In genomic region chr8:46236441-46237223, GRCm38 (mm10) we compare ENCODE assay signal across 11 mouse cellular contexts. TPM values are rescaled to one million over a fixed set of nuclear protein-coding genes. Genes with fewer than 3 reads are reported as not detected.
A peak's percentile ranks its signal among the peaks of the same experiment; 100 is the strongest.
DNase-seq lines count a peak whose midpoint lies in the region; ATAC-seq and TF ChIP-seq lines count a peak whose summit lies in the region.
"Had no signal": no experiment of that assay in that cellular context is flagged by ENCODE, and none has a peak within 500 bp of the region (broad histone marks: within the 10 kb centered on the region; RNA-seq: fewer than 3 reads in every experiment).

No protein-coding gene starts in this region.

- peak; percentile 69 for DNase-seq in gastrocnemius, adult 2 months
- DNase-seq in gastrocnemius, postnatal 4 days (ENCODE audit: low spot score in 2 of 2): no peak
- DNase-seq in midbrain, embryonic 10.5 days (ENCODE audit: low spot score): no peak
- DNase-seq in heart, adult 9 months (ENCODE audit: low spot score in 2 of 2): peak; percentile 26 to 62
- DNase-seq in neural tube, embryonic 10.5 days (ENCODE audit: extremely low spot score, low spot score): no peak
- no peak for DNase-seq in layer of hippocampus, postnatal 10 days (ENCODE audit: low spot score in 2 of 2)
- DNase-seq: cerebellum, adult 8-10 months had no signal

- peak; percentile 64 for TF ChIP-seq CTCF in gastrocnemius, adult 2 months (IDR thresholded peaks at IDR 0.05)

- 69% methylated on average over 7 of the region's 7 CpGs for WGBS in midbrain, embryonic 15.5 days
- WGBS in midbrain, embryonic 10.5 days: 77% methylated on average over 7 of the region's 7 CpGs
- WGBS in stomach, embryonic 14.5 days: 58% methylated on average over 7 of the region's 7 CpGs

- no peak overlapping the region for H3K9ac ChIP-seq in midbrain, embryonic 15.5 days
- no peak overlapping the region for H3K9ac ChIP-seq in stomach, embryonic 14.5 days (replicated peaks; ENCODE audit: low read depth, low read length)
- H3K9ac ChIP-seq: liver, embryonic 15.5 days had no signal

- intact Hi-C loops in gastrocnemius, adult 2 months (cut with DNase I): loop anchor here (1.0 kb wide), 1 partner anchor 51 kb away; no protein-coding TSS in a partner anchor

- peak; percentile 39; the same call in 1 of the 2 replicates for ATAC-seq in midbrain, embryonic 15.5 days (replicated peaks)
- 0 out of 2 replicates have a peak, but pooled peaks have one; percentile 6 for ATAC-seq in stomach, embryonic 14.5 days (ENCODE audit: insufficient number of reproducible peaks, insufficient read depth, low FRiP score, low read depth)

- no peaks in the 10 kb centered on the region for H3K4me1 ChIP-seq in midbrain, embryonic 15.5 days
- H3K4me1 ChIP-seq in midbrain, embryonic 10.5 days: no peaks in the 10 kb centered on the region
- no peaks in the 10 kb centered on the region for H3K4me1 ChIP-seq in stomach, embryonic 14.5 days (ENCODE audit: control insufficient read depth, insufficient read depth, low read length)

- H3K9me3 ChIP-seq in midbrain, embryonic 15.5 days: no peaks in the 10 kb centered on the region
- H3K9me3 ChIP-seq in midbrain, embryonic 10.5 days (replicated peaks): no peaks in the 10 kb centered on the region
- no peaks in the 10 kb centered on the region for H3K9me3 ChIP-seq in stomach, embryonic 14.5 days (ENCODE audit: control insufficient read depth, low read depth, low read length)
- H3K9me3 ChIP-seq: liver, embryonic 15.5 days had no signal

- no peaks in the 10 kb centered on the region for H3K36me3 ChIP-seq in midbrain, embryonic 15.5 days (replicated peaks)
- H3K36me3 ChIP-seq in midbrain, embryonic 10.5 days: no peaks in the 10 kb centered on the region
- H3K36me3 ChIP-seq in stomach, embryonic 14.5 days (ENCODE audit: control insufficient read depth, insufficient read depth, low read length): no peaks in the 10 kb centered on the region
- H3K36me3 ChIP-seq: liver, embryonic 15.5 days had no signal

- H3K27me3 ChIP-seq in midbrain, embryonic 15.5 days (replicated peaks): peaks cover 8% of the 10 kb centered on the region
- H3K27me3 ChIP-seq in midbrain, embryonic 10.5 days (ENCODE audit: low read depth, poor library complexity, severe bottlenecking): peaks cover 34% of the 10 kb centered on the region
- H3K27me3 ChIP-seq in stomach, embryonic 14.5 days (ENCODE audit: control insufficient read depth, insufficient read depth, low read length): no peaks in the 10 kb centered on the region

- no peak overlapping the region for H3K4me2 ChIP-seq in midbrain, embryonic 15.5 days
- H3K4me2 ChIP-seq in stomach, embryonic 14.5 days (replicated peaks; ENCODE audit: low read depth, low read length): no peak overlapping the region
- H3K4me2 ChIP-seq: liver, embryonic 15.5 days had no signal

- H3K4me3 ChIP-seq in gastrocnemius, adult 2 months: peak overlapping the region; percentile 41
- no peak overlapping the region for H3K4me3 ChIP-seq in midbrain, embryonic 15.5 days
- no peak overlapping the region for H3K4me3 ChIP-seq in midbrain, embryonic 10.5 days
- no peak overlapping the region for H3K4me3 ChIP-seq in stomach, embryonic 14.5 days (ENCODE audit: low read depth, low read length)
- H3K4me3 ChIP-seq: liver, embryonic 15.5 days had no signal

- H3K27ac ChIP-seq in gastrocnemius, adult 2 months: peak overlapping the region; percentile 89
- H3K27ac ChIP-seq in midbrain, embryonic 15.5 days: no peak overlapping the region
- no peak overlapping the region for H3K27ac ChIP-seq in midbrain, embryonic 10.5 days (replicated peaks)
- no peak overlapping the region for H3K27ac ChIP-seq in stomach, embryonic 14.5 days (ENCODE audit: low read length)
- H3K27ac ChIP-seq: liver, embryonic 15.5 days had no signal

RNA-seq across cellular contexts. Expression of gene Slc25a4, which starts 25.5 kb away (rescaled TPM):
- 1,000 to 10,000 TPM; 2,736 to 3,418 TPM for total RNA-seq in gastrocnemius, adult 2 months (2021)
- total RNA-seq in gastrocnemius, postnatal 4 days (2021): 1,000 to 10,000 TPM; 1,578 to 1,616 TPM
- 811 and 847 TPM in 2 replicates for polyA plus RNA-seq in midbrain, embryonic 15.5 days (2015; fragmentation: Nextera tagmentation; extraction: Ambion mirVana)
- polyA plus RNA-seq in midbrain, embryonic 10.5 days (2016; fragmentation: Nextera tagmentation; extraction: Ambion mirVana): 505 and 511 TPM in 2 replicates
- 480 and 481 TPM in 2 replicates for polyA plus RNA-seq in stomach, embryonic 14.5 days (2014; fragmentation: Nextera tagmentation; extraction: Ambion mirVana)
- 100 to 1,000 TPM; 692 to 703 TPM for total RNA-seq in layer of hippocampus, postnatal 10 days (2021)

RNA-seq across cellular contexts. Expression of gene Helt, which starts 57.8 kb away (rescaled TPM):
- total RNA-seq in gastrocnemius, adult 2 months (2021): 1 to 10 TPM in 1 of 2 experiments, under 1 TPM in 1; 0.82 to 1.6 TPM
- not detected for total RNA-seq in gastrocnemius, postnatal 4 days (2021)
- 5.4 and 5.8 TPM in 2 replicates for polyA plus RNA-seq in midbrain, embryonic 15.5 days (2015; fragmentation: Nextera tagmentation; extraction: Ambion mirVana)
- 32.2 and 64.1 TPM in 2 replicates for polyA plus RNA-seq in midbrain, embryonic 10.5 days (2016; fragmentation: Nextera tagmentation; extraction: Ambion mirVana)
- polyA plus RNA-seq in stomach, embryonic 14.5 days (2014; fragmentation: Nextera tagmentation; extraction: Ambion mirVana): not detected in 2 replicates
- total RNA-seq in layer of hippocampus, postnatal 10 days (2021): under 1 TPM in 1 of 2 experiments, not detected in 1; 0.57 TPM
- polyA plus RNA-seq: large intestine, adult 2 months; liver, embryonic 15.5 days had no signal

Comparison
In these comparisons a context has a peak if more than half of its experiments do, and no peak if none do; other contexts are left out.
1. DNase-seq: peak in gastrocnemius, adult 2 months (single experiment) and heart, adult 9 months (2 of 2); none in gastrocnemius, postnatal 4 days (0 of 2), midbrain, embryonic 10.5 days (single experiment), neural tube, embryonic 10.5 days (single experiment) and layer of hippocampus, postnatal 10 days (0 of 2).